Mouse (Mus musculus) midbrain, embryonic 14.5 days (tissue): ENCODE measurements around the gene Cidec. TPM values are rescaled to one million over a fixed set of nuclear protein-coding genes. Genes with fewer than 3 reads are reported as not detected.

ENCODE experiments used
- ATAC-seq: fragments of 200-750 bp; cut with Nextera tagmentation; 2 replicates; pipeline ENCODE4 v1.8.0; 2017; ENCODE audit warnings: moderate number of reproducible peaks, moderate library complexity; ENCODE audit not compliant: low FRiP score, low TSS enrichment
- DNase-seq: peaks from one replicate; pipeline ENCODE4 v3.0.0-alpha.2; 2015
- H3K27ac ChIP-seq: fragments of 300-500 bp; sonication (generic); replicated peaks from 2 replicates; pipeline ENCODE4 v1.5.1; 2014; ENCODE audit warnings: mild to moderate bottlenecking, low read depth, low read length, moderate library complexity
- H3K27me3 ChIP-seq: fragments of 300-500 bp; sonication (generic); 2 replicates; pipeline ENCODE4 v1.6.1; 2014; ENCODE audit warnings: low read length, control low read depth, mixed read lengths; ENCODE audit not compliant: control insufficient read depth, insufficient read depth
- H3K36me3 ChIP-seq: fragments of 300-500 bp; sonication (generic); 2 replicates; pipeline ENCODE4 v1.6.1; 2014; ENCODE audit warnings: low read length, control low read depth; ENCODE audit not compliant: control insufficient read depth, insufficient read depth
- H3K4me1 ChIP-seq: fragments of 300-500 bp; sonication (generic); 2 replicates; pipeline ENCODE4 v1.6.1; 2014; ENCODE audit warnings: mild to moderate bottlenecking, antibody characterized with exemption, low read length, control low read depth; ENCODE audit not compliant: control insufficient read depth, insufficient read depth
- H3K4me2 ChIP-seq: fragments of 300-500 bp; sonication (generic); 2 replicates; pipeline ENCODE4 v1.6.1; 2014; ENCODE audit warnings: mild to moderate bottlenecking, low read length, moderate library complexity
- H3K4me3 ChIP-seq: fragments of 300-500 bp; sonication (generic); replicated peaks from 2 replicates; pipeline ENCODE4 v1.5.1; 2014; ENCODE audit warnings: low read depth, low read length
- H3K9ac ChIP-seq: fragments of 300-500 bp; sonication (generic); replicated peaks from 2 replicates; pipeline ENCODE4 v1.6.1; 2014; ENCODE audit warnings: mild to moderate bottlenecking, low read length, moderate library complexity
- H3K9me3 ChIP-seq: fragments of 300-500 bp; sonication (generic); 2 replicates; pipeline ENCODE4 v1.6.1; 2016; ENCODE audit warnings: low read length, control low read depth, mixed read lengths; ENCODE audit not compliant: control insufficient read depth
- WGBS: fragments of 180-500 bp; shearing (Covaris S2); extraction: QIAGEN DNeasy Blood & Tissue Kit; methylation state at CpG from one replicate; pipeline ENCODE4 v1.1.7; 2014; 5-methylcytosine and 5-hydroxymethylcytosine counted together
- polyA plus RNA-seq: library from polyadenylated mRNA; unstranded; fragments of >200 nt; fragmentation: Nextera tagmentation; extraction: Ambion mirVana; gene quantifications from 2 replicates; pipeline ENCODE4 v1.2.1, GENCODE M21; 2014

Cidec gene
- polyA plus RNA-seq, 1 experiment from 2014 or later, result not detected

DNA sequence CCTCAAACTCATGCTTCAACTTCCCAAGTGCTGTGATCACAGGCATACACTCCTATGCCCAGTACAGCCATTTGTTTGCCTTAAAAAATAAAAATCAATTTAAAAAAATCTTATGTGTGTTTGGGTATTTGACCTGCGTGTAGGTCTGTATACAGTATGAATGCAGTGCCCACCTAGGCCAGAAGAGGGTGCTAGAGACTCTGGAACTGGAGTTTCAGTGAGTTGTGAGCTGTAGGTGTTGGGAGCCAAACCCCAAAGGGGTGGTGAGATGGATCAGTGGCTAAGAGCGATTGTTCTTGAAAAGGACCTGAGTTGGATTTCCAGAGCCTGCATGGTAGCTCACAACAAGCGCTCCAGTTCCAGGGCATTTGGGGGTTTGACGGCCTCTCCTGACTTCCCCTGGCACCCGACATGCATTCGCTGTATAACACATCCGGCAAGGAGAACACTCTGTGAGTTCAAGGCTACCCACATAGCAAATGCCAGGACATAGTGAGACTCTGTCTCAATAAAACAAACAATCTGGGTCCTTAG is 5.7 kb upstream of the Cidec start:
- no peak overlapping the region for H3K9ac ChIP-seq
- no peak overlapping the region for H3K4me3 ChIP-seq
- H3K27me3 ChIP-seq, result no peaks in the 10 kb centered on the region
- H3K4me2 ChIP-seq, result no peak overlapping the region
- 57% methylated on average over 7 of the region's 7 CpGs for WGBS
- no peak overlapping the region for H3K27ac ChIP-seq
- peak; percentile 85 for DNase-seq
- no peaks in the 10 kb centered on the region for H3K9me3 ChIP-seq
- ATAC-seq, result no peak
- H3K4me1 ChIP-seq, result peaks cover 7% of the 10 kb centered on the region
- H3K36me3 ChIP-seq, result peaks cover 3% of the 10 kb centered on the region; the same call in 1 of the 2 replicates

GRCm38 (mm10) chr6:113440686-113441085 is 5.1 kb upstream of the Cidec start:
- H3K27ac ChIP-seq, result no peak overlapping the region
- WGBS, result 85% methylated on average over 3 of the region's 3 CpGs
- no peaks in the 10 kb centered on the region for H3K9me3 ChIP-seq
- H3K9ac ChIP-seq, result no peak overlapping the region
- peaks cover 7% of the 10 kb centered on the region for H3K4me1 ChIP-seq
- H3K4me2 ChIP-seq, result no peak overlapping the region
- peaks cover 3% of the 10 kb centered on the region; the same call in 1 of the 2 replicates for H3K36me3 ChIP-seq
- no peak overlapping the region for H3K4me3 ChIP-seq
- DNase-seq, result no peak
- ATAC-seq, result no peak
- no peaks in the 10 kb centered on the region for H3K27me3 ChIP-seq

DNA sequence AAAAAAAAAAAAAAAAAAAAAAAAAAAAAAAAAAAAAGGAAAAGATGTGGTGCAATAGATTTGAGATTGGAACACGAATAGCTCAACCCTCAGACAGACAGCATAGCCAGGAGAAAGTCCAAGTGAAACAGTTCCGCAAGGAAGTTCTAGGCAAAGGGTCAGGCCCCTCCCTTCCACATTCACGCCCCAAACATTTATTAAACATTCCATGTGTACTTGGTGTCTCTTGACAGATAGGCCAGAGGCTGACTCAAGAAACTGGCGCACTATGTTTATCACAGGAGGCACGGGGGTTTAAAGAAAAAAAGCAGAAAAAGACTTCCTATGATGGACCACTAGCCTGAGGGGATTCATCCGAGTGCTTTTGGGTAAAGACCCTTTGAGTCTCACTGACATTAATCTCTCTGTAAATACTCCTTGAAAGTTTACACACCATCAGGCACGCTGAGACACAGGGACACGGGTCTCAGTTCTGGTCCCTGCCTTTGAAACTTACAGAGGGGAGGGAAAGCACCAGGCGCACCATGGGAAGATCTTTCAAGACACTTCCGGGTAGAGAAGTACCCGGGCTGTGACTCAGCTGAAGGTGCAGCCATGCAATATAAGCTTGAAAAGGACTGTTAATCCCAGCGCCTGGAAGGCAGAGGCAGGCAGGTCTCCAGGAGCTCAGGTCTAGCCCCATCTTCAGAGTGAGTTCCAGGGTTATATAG is 3.3 kb upstream of the Cidec start:
- no peak for DNase-seq
- no peak for ATAC-seq

GRCm38 (mm10) chr6:113437135-113437534 is 1.6 kb upstream of the Cidec start:
- 78% methylated on average over 12 of the region's 12 CpGs for WGBS
- Histone ChIP-seq H3K36me3 (no peaks in the 10 kb centered on the region), H3K27ac (no peak overlapping the region), H3K9me3 (no peaks in the 10 kb centered on the region), H3K27me3 (no peaks in the 10 kb centered on the region), H3K4me1 (no peaks in the 10 kb centered on the region), H3K4me2 (no peak overlapping the region), H3K4me3 (no peak overlapping the region), H3K9ac (no peak overlapping the region)
- ATAC-seq, result no peak
- DNase-seq, result no peak

More for the DNA sequence above, 3.3 kb upstream of the Cidec start:
- no peaks in the 10 kb centered on the region for H3K27me3 ChIP-seq
- no peaks in the 10 kb centered on the region for H3K36me3 ChIP-seq
- peaks cover 7% of the 10 kb centered on the region for H3K4me1 ChIP-seq
- no peak overlapping the region for H3K27ac ChIP-seq
- no peak overlapping the region for H3K9ac ChIP-seq
- no peaks in the 10 kb centered on the region for H3K9me3 ChIP-seq
- H3K4me2 ChIP-seq, result no peak overlapping the region
- H3K4me3 ChIP-seq, result no peak overlapping the region
- WGBS, result 65% methylated on average over 12 of the region's 12 CpGs

DNA sequence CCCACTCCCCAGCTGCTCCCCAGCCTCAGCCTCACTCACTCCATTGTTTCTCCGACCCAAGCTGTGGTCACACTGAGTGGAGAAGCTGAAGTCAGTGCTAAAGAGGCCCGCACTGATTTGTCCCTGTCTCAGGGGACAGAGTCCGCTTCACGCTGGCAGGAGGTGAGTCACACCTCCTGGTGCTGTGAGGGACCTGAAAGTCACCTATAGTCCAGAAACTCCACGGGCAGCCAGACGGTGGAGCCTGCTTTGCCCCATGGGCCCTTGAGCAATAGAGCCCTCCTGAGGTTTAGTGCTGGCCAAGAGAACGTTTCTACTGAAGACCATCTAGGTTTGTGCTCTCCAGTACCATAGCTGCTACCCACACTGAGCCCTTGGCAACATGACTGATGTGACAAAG is 869 bp downstream of the Cidec start:
- H3K36me3 ChIP-seq, result no peaks in the 10 kb centered on the region
- H3K9me3 ChIP-seq, result no peaks in the 10 kb centered on the region
- ATAC-seq (no peak), DNase-seq (no peak)
- no peak overlapping the region for H3K4me2 ChIP-seq
- no peak overlapping the region for H3K9ac ChIP-seq
- 78% methylated on average over 7 of the region's 7 CpGs for WGBS
- H3K27me3 ChIP-seq, result no peaks in the 10 kb centered on the region
- H3K4me3 ChIP-seq, result no peak overlapping the region
- H3K4me1 ChIP-seq, result no peaks in the 10 kb centered on the region
- H3K27ac ChIP-seq, result no peak overlapping the region

DNA sequence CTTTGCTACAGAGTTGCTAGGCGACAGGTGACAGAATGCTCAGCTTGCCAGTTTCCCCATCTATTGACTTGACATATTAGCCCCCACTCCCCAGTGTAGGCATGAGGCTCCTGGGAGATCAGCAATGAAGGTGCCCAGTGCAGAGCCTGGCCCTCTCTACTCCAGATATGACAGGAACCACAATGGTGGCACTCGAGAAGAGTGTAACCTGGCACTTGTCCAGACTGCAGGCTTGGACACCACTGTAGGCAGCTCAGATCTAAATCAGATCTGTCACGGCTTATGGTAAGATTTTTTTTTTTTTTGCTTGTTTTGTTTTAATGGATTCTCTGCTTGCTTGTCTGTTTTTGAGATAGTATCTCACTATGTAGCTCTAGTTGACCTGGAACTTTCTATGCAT is 1.9 kb downstream of the Cidec start:
- Histone ChIP-seq H3K27me3 (no peaks in the 10 kb centered on the region), H3K4me2 (no peak overlapping the region), H3K9me3 (no peaks in the 10 kb centered on the region), H3K4me1 (no peaks in the 10 kb centered on the region), H3K9ac (no peak overlapping the region), H3K27ac (no peak overlapping the region), H3K4me3 (no peak overlapping the region), H3K36me3 (no peaks in the 10 kb centered on the region)
- ATAC-seq (no peak), DNase-seq (no peak)
- 71% methylated on average over 3 of the region's 3 CpGs for WGBS

- WGBS, result 65% methylated on average over 3 of the region's 3 CpGs
- ATAC-seq (no peak), DNase-seq (no peak)
- no peaks in the 10 kb centered on the region for H3K36me3 ChIP-seq
- H3K9me3 ChIP-seq, result no peaks in the 10 kb centered on the region
- H3K9ac ChIP-seq, result no peak overlapping the region
- H3K4me1 ChIP-seq, result no peaks in the 10 kb centered on the region
- no peak overlapping the region for H3K27ac ChIP-seq
- no peaks in the 10 kb centered on the region for H3K27me3 ChIP-seq
- H3K4me3 ChIP-seq, result no peak overlapping the region
- no peak overlapping the region for H3K4me2 ChIP-seq
Observed at GRCm38 (mm10) chr6:113431801-113432200, 3.8 kb downstream of the Cidec start.

- Histone ChIP-seq H3K9ac (no peak overlapping the region), H3K4me2 (no peak overlapping the region), H3K9me3 (no peaks in the 10 kb centered on the region), H3K4me3 (no peak overlapping the region), H3K36me3 (no peaks in the 10 kb centered on the region), H3K27me3 (no peaks in the 10 kb centered on the region), H3K4me1 (no peaks in the 10 kb centered on the region), H3K27ac (no peak overlapping the region)
- 66% methylated on average over 3 of the region's 3 CpGs for WGBS
- DNase-seq (no peak), ATAC-seq (no peak)
Observed at GRCm38 (mm10) chr6:113430846-113431245, 4.7 kb downstream of the Cidec start.

DNA sequence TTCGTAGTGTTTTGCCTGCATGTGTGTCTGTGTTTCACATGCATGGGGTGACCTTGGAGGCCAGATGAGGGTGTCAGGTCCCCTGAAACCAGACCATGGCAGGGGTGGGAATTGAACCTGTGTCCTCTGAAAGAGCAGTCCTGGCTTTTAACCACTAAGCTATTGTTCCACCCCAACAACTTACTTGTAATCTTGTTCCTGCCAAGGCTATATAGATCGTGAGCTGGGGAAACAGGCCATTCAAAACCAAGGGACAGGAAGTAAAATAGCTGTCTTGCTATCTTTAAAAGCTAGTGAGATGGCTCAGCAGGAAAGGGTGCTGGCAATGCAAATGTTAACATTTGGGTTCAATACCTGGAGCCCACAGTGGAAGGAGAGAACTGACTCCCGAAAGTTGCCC is 5.6 kb downstream of the Cidec start:
- no peaks in the 10 kb centered on the region for H3K9me3 ChIP-seq
- 88% methylated on average over 3 of the region's 3 CpGs for WGBS
- no peaks in the 10 kb centered on the region for H3K27me3 ChIP-seq
- H3K4me3 ChIP-seq, result no peak overlapping the region
- no peak for DNase-seq
- no peaks in the 10 kb centered on the region for H3K36me3 ChIP-seq
- no peak overlapping the region for H3K27ac ChIP-seq
- ATAC-seq, result no peak
- no peak overlapping the region for H3K9ac ChIP-seq
- no peaks in the 10 kb centered on the region for H3K4me1 ChIP-seq
- H3K4me2 ChIP-seq, result no peak overlapping the region
